Comparison of ENCODE assay signal across 8 mouse cellular contexts in genomic region chr4:150872139-150872651, GRCm38 (mm10). TPM values are rescaled to one million over a fixed set of nuclear protein-coding genes. Genes with fewer than 3 reads are reported as not detected.
DNase-seq lines count a peak whose midpoint lies in the region; ATAC-seq lines count a peak whose summit lies in the region.

No protein-coding gene starts in this region.

- H3K36me3 ChIP-seq in heart, embryonic 14.5 days (ENCODE audit: control insufficient read depth, insufficient read depth, low read length) = peaks cover 16% of the 10 kb centered on the region

- peak overlapping the region; percentile 21 to 58; a peak in 3 of 4 replicates for H3K27ac ChIP-seq in heart, embryonic 14.5 days (replicated peaks in 1 of 2; ENCODE audit: control insufficient read depth in 1 of 2, insufficient read depth in 1 of 2, low read depth in 2 of 2, low read length in 2 of 2)

- no peak for ATAC-seq in heart, embryonic 14.5 days (ENCODE audit: insufficient number of reproducible peaks, insufficient read depth, low FRiP score, low read depth)

- no peaks in the 10 kb centered on the region for H3K27me3 ChIP-seq in heart, embryonic 14.5 days (ENCODE audit: control insufficient read depth, insufficient read depth, low read length)

- H3K9ac ChIP-seq in heart, embryonic 14.5 days (ENCODE audit: low read length) = peak overlapping the region; percentile 2; the same call in 1 of the 2 replicates

- H3K4me1 ChIP-seq in heart, embryonic 14.5 days (ENCODE audit: control insufficient read depth in 2 of 2, insufficient read depth in 2 of 2, low read length in 2 of 2) = peaks cover 25 to 26% of the 10 kb centered on the region in 2 experiments

- H3K4me2 ChIP-seq in heart, embryonic 14.5 days (ENCODE audit: low read length) = no peak overlapping the region

- DNase-seq in cerebellum, postnatal 10 days = peak; percentile 36 to 58
- DNase-seq in cerebellum, adult 11-12 months = no peak
- peak; percentile 25 for DNase-seq in ovary, postnatal 36 days (ENCODE audit: low spot score)
- no peak for DNase-seq in ovary, postnatal 14 days (ENCODE audit: low spot score)
- peak; percentile 50 to 83 for DNase-seq in layer of hippocampus, adult 18-20 months (ENCODE audit: low spot score in 2 of 2)
- peak; percentile 57 for DNase-seq in lung, postnatal 36 days
- DNase-seq in spleen, postnatal 4 days (ENCODE audit: low spot score in 2 of 2) = no peak

- H3K4me3 ChIP-seq in heart, embryonic 14.5 days (ENCODE audit: control insufficient read depth in 1 of 2, insufficient read depth in 1 of 2, low read depth in 1 of 2, low read length in 2 of 2) = no peak overlapping the region

- WGBS in heart, embryonic 14.5 days = 36% methylated on average over 9 of the region's 9 CpGs

- no peaks in the 10 kb centered on the region for H3K9me3 ChIP-seq in heart, embryonic 14.5 days (ENCODE audit: control insufficient read depth, low read length)

RNA-seq across cellular contexts. Expression of gene Errfi1, which starts 18.5 kb away (rescaled TPM):
- polyA plus RNA-seq in heart, embryonic 14.5 days (2014; fragmentation: Nextera tagmentation; extraction: Ambion mirVana) = 9.4 and 10.7 TPM in 2 replicates
- total RNA-seq in layer of hippocampus, adult 18-20 months (2021) = 10 to 100 TPM; 45.7 to 60.5 TPM

RNA-seq across cellular contexts. Expression of gene Park7, which starts 42.0 kb away (rescaled TPM):
- polyA plus RNA-seq in heart, embryonic 14.5 days (2014; fragmentation: Nextera tagmentation; extraction: Ambion mirVana) = 333 and 351 TPM in 2 replicates
- 100 to 1,000 TPM; 241 to 256 TPM for total RNA-seq in layer of hippocampus, adult 18-20 months (2021)

RNA-seq across cellular contexts. Expression of gene Tnfrsf9, which starts 42.2 kb away (rescaled TPM):
- polyA plus RNA-seq in heart, embryonic 14.5 days (2014; fragmentation: Nextera tagmentation; extraction: Ambion mirVana) = 1.8 and 2.1 TPM in 2 replicates
- total RNA-seq in layer of hippocampus, adult 18-20 months (2021) = under 1 TPM; 0.82 to 0.89 TPM

Comparison
In these comparisons a context has a peak if more than half of its experiments do, and no peak if none do; other contexts are left out.
1. DNase-seq: peak in cerebellum, postnatal 10 days (2 of 2), ovary, postnatal 36 days (single experiment), layer of hippocampus, adult 18-20 months (2 of 2) and lung, postnatal 36 days (single experiment); none in cerebellum, adult 11-12 months (single experiment), ovary, postnatal 14 days (single experiment) and spleen, postnatal 4 days (0 of 2).